Mouse (Mus musculus): Measurements from ENCODE around the gene Fgfr2. TPM values are rescaled to one million over a fixed set of nuclear protein-coding genes. Genes with fewer than 3 reads are reported as not detected.
A peak's percentile ranks its signal among the peaks of the same experiment; 100 is the strongest.

Gene Fgfr2
- polyA plus RNA-seq, 1 experiment from 2014 or later = 99.3 TPM

DNA sequence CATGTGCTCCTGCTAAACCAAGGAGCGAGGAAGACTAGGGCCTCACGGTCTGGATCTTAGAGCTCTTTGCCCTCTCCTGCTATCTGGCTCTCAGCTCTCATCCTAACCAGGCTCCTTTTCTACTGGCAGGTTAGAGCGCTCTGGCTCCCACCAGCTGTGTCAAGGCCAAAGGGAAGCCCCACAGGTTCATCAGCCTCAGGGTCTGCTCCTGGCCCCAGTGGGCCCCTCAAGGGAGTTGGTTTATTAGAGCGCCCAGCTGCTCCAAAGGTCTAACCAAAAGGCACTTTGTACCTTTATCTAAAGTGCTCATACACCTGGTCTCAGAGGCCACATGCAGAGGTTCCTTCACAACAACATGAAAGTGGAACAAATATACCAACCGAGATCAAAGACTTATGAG, 366.8 kb downstream of the Fgfr2 start:
- Histone ChIP-seq H3K27ac (replicated peaks) (no peak overlapping the region), H3K27me3 (ENCODE audit: low read depth, poor library complexity, severe bottlenecking) (no peaks in the 10 kb centered on the region), H3K9me3 (replicated peaks) (no peaks in the 10 kb centered on the region), H3K36me3 (peaks cover 53% of the 10 kb centered on the region), H3K4me3 (no peak overlapping the region), H3K4me1 (peaks cover 16% of the 10 kb centered on the region; the same call in 1 of the 2 replicates)
- 94% methylated on average over 5 of the region's 5 CpGs for WGBS
- no peak for DNase-seq (ENCODE audit: low spot score)

DNA sequence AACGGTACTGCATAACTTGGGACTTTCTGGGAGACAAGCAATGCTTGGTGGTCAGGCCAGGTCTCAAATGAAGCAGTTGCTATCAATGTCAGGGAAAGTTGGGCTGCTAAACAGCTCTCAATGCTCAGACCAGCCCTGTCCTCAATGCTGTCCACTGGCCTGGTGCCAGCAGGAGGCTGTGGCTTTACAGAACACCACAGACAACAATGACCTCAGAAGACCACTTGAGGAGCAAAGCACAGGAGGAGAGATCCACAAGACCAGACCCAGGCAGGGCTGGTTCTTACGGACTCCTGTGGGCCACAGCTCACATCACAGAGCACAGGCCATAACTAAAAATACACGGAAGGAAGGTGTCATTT, 368.8 kb downstream of the Fgfr2 start:
- 79% methylated on average over 3 of the region's 3 CpGs for WGBS
- no peak for DNase-seq (ENCODE audit: low spot score)
- peaks cover 10% of the 10 kb centered on the region; the same call in 1 of the 2 replicates for H3K4me1 ChIP-seq

DNA sequence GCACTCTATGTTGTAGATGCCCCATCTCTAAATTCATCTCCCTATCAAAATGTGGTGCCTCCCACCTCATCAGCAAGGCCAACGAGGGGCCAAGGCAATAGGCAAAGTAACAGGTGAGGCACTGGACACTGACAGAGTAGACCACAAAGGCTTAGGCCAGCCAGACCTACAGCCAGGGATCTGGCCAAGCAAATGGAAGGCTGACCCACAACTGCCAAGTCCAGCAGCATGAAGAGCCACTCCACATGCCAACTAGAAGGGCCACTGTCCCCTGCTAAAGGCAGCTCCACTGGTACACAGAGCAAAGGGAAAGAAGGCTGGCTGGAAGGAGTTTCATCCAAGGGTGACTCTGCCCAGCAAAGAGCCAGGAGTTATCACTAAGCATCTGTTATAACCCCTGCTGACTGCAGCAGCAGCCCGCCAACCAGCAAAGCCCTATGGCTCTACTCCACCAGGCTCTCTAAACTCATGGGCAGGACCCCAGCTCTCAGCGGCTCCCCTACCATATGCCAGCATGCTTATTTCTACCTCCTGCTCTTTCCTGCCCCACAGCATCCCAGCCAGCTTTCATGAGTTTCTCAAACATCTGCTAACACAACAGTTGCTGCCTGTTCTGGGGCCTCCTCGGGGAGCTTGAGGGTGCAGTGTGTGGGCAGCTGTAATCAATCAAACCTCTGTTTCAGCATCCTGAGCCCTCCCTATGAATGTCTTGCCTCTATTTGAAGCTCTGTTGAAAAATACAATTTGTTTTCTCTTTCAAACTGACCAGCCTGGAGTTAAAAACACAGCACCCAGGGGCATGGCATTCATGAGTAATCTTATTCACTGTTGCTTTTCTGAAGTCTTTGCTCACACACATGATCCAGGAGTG, 369.4 kb downstream of the Fgfr2 start:
- H3K9me3 ChIP-seq (replicated peaks) = no peaks in the 10 kb centered on the region
- no peak overlapping the region for H3K4me3 ChIP-seq
- WGBS = 84% methylated on average over 4 of the region's 4 CpGs
- H3K36me3 ChIP-seq = peaks cover 51% of the 10 kb centered on the region
- no peak for DNase-seq (ENCODE audit: low spot score)
- H3K27ac ChIP-seq (replicated peaks) = 0 out of 2 replicates have a peak overlapping the region, but pooled peaks have one; percentile 6
- H3K27me3 ChIP-seq (ENCODE audit: low read depth, poor library complexity, severe bottlenecking) = no peaks in the 10 kb centered on the region
- peaks cover 10% of the 10 kb centered on the region; the same call in 1 of the 2 replicates for H3K4me1 ChIP-seq

More for the DNA sequence above, 368.8 kb downstream of the Fgfr2 start:
- Histone ChIP-seq H3K9me3 (replicated peaks) (no peaks in the 10 kb centered on the region), H3K27ac (replicated peaks) (no peak overlapping the region), H3K36me3 (peaks cover 56% of the 10 kb centered on the region), H3K27me3 (ENCODE audit: low read depth, poor library complexity, severe bottlenecking) (no peaks in the 10 kb centered on the region), H3K4me3 (no peak overlapping the region)

DNA sequence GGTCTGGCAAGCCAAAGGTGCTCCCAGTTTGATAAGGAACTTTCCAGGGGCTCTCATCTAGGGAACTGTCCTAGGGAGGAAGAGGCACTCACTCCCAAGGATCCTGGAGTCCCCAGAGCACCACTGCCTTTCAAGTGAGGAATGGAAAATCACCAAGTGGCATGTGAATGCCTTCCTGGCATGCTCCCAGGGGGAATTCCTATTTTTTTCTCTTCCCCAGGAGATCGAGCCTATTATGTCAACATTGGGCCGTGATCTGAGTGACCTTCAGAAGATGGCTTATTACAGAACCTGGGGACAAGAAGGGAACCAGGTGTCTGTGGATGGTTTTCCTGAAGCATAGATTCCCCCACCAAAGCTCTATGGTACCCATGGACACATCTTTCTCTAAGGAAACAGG, 371.4 kb downstream of the Fgfr2 start:
- no peak for DNase-seq (ENCODE audit: low spot score)
- H3K27me3 ChIP-seq (ENCODE audit: low read depth, poor library complexity, severe bottlenecking) = no peaks in the 10 kb centered on the region
- no peak overlapping the region for H3K27ac ChIP-seq (replicated peaks)
- no peaks in the 10 kb centered on the region for H3K9me3 ChIP-seq (replicated peaks)
- peaks cover 37% of the 10 kb centered on the region for H3K36me3 ChIP-seq
- no peak overlapping the region for H3K4me3 ChIP-seq
- WGBS = 75% methylated on average over 2 of the region's 2 CpGs
- H3K4me1 ChIP-seq = peaks cover 10% of the 10 kb centered on the region; the same call in 1 of the 2 replicates

DNA sequence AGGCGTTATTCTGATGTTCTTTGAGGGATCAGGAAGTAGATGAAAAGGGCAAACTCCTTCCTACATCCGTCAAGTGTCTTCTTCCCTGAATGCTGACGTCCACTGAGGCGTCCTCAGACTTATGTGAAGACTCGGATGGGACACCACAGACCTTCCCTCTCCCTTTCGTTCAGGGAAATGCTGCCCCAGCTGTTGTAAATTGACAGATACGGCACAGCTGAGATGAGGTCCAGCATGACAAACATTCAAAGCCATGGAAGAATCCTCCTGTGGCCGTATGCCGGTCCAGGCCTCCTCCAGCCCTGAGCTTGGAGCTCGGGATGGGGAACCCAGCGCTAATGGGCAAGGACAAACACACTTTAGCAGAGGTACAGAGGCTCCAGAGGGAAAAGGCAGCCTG, 373.6 kb downstream of the Fgfr2 start:
- Histone ChIP-seq H3K27ac (replicated peaks) (no peak overlapping the region), H3K4me1 (peaks cover 10% of the 10 kb centered on the region; the same call in 1 of the 2 replicates), H3K9me3 (replicated peaks) (no peaks in the 10 kb centered on the region), H3K4me3 (no peak overlapping the region), H3K36me3 (peaks cover 30% of the 10 kb centered on the region), H3K27me3 (ENCODE audit: low read depth, poor library complexity, severe bottlenecking) (no peaks in the 10 kb centered on the region)
- 95% methylated on average over 11 of the region's 11 CpGs for WGBS
- DNase-seq (ENCODE audit: low spot score) = no peak

DNA sequence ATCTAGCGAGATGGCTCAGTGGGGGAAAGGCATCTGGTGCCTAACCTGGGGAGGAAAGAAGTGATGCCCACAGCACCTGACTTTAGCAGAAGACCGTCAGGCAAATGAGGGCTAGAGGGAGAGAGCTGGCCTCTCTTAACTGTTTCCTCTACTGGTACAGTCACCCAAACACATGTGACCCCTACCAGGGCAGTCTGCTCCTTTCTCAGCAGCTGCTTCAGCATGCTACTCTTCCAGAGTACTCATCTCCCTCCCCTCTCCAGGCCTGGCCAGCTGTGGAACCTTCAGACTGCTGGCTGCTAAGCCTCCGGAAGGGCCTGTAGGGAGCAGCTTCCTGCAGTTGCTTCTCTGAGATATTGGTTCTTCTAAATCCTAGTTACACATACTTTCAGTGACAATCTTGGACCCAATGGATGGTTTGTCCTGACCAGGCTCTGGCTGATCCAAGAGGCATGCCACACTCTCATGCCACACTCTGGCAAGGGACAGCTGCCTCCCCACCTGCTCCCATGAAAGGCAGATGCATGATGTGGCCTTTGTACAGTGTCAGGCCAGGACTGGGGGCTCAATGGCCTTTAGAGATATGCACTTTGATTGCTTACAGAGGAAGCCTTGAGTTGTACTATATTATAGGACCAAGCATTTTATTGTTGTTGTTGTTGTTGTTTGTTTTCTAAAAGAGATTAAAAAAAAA, 374.9 kb downstream of the Fgfr2 start:
- no peaks in the 10 kb centered on the region for H3K9me3 ChIP-seq (replicated peaks)
- WGBS = 93% methylated on average over 3 of the region's 3 CpGs
- no peaks in the 10 kb centered on the region for H3K4me1 ChIP-seq
- peaks cover 26% of the 10 kb centered on the region for H3K36me3 ChIP-seq
- no peaks in the 10 kb centered on the region for H3K27me3 ChIP-seq (ENCODE audit: low read depth, poor library complexity, severe bottlenecking)
- H3K27ac ChIP-seq (replicated peaks) = 0 out of 2 replicates have a peak overlapping the region, but pooled peaks have one; percentile 1
- no peak for DNase-seq (ENCODE audit: low spot score)
- H3K4me3 ChIP-seq = no peak overlapping the region

DNA sequence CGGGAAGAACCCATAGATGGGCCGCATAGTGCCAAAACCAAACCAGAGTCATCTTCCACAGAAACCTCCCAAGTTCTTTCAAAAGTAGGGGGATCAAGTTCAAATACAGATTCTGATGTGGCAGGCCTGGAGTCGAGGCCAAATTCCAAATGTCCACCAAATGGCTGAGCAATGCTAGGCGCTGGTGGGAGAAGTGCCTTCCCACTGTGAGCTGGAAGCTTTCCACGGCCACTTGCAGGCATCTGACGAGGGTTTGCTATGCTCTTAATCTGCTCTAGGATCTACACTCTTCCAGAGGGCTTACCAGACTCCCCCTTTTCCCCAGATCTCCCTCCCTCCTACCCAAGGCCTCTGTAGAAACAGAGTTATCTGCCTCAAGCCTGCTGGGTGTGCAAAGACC, 376.1 kb downstream of the Fgfr2 start:
- Histone ChIP-seq H3K4me1 (no peaks in the 10 kb centered on the region), H3K4me3 (no peak overlapping the region), H3K27me3 (ENCODE audit: low read depth, poor library complexity, severe bottlenecking) (no peaks in the 10 kb centered on the region), H3K9me3 (replicated peaks) (no peaks in the 10 kb centered on the region), H3K27ac (replicated peaks) (no peak overlapping the region), H3K36me3 (peaks cover 23% of the 10 kb centered on the region)
- 89% methylated on average over 6 of the region's 6 CpGs for WGBS
- no peak for DNase-seq (ENCODE audit: low spot score)

DNA sequence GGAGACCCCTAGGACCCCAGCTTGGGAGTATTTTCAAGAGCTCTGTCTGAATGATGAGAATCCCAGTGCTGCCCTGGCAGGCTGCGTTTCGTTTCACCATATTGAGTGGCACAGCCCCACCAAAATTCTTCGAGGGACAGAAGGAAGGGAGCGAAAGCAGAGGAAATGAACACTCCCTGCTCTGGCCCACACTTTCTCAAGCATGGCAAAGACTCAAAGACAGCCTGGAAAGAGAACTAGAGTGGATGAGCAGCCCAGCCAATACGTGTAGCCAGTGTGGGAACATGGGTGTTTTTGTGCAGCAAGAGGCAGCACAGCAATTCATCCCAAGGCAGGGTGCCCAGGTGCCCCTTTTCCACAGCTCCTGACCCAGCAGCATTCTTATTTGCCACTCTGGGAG, 380.2 kb downstream of the Fgfr2 start:
- Histone ChIP-seq H3K36me3 (peaks cover 21% of the 10 kb centered on the region), H3K4me1 (no peaks in the 10 kb centered on the region), H3K4me3 (no peak overlapping the region), H3K27me3 (ENCODE audit: low read depth, poor library complexity, severe bottlenecking) (no peaks in the 10 kb centered on the region), H3K27ac (replicated peaks) (no peak overlapping the region), H3K9me3 (replicated peaks) (no peaks in the 10 kb centered on the region)
- DNase-seq (ENCODE audit: low spot score) = no peak
- 90% methylated on average over 5 of the region's 5 CpGs for WGBS

DNA sequence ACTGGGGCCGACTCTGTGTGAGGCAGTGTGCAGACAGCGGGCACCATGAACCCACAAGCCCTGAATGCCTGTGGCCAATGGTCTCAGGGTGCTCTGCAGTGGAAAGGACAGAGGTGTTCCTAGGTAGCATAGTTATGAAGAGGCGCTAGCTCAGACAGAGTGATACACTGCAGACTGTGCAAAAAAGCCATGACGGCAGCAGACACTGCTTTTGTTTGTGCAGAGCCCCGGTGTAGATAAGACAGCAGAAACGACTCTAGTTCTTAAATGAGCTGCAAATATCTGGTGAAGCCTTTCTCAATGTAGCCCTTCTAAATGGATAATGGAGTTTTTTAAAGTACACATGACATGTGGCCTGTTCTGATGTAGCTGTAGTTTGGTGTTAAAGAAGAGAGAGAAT, 383.3 kb downstream of the Fgfr2 start:
- H3K4me1 ChIP-seq = peaks cover 20% of the 10 kb centered on the region
- peak overlapping the region; percentile 23; the same call in 1 of the 2 replicates for H3K27ac ChIP-seq (replicated peaks)
- no peak for DNase-seq (ENCODE audit: low spot score)
- 89% methylated on average over 6 of the region's 6 CpGs for WGBS
- H3K9me3 ChIP-seq (replicated peaks) = no peaks in the 10 kb centered on the region
- no peaks in the 10 kb centered on the region for H3K27me3 ChIP-seq (ENCODE audit: low read depth, poor library complexity, severe bottlenecking)
- no peak overlapping the region for H3K4me3 ChIP-seq
- peaks cover 24% of the 10 kb centered on the region for H3K36me3 ChIP-seq

DNA sequence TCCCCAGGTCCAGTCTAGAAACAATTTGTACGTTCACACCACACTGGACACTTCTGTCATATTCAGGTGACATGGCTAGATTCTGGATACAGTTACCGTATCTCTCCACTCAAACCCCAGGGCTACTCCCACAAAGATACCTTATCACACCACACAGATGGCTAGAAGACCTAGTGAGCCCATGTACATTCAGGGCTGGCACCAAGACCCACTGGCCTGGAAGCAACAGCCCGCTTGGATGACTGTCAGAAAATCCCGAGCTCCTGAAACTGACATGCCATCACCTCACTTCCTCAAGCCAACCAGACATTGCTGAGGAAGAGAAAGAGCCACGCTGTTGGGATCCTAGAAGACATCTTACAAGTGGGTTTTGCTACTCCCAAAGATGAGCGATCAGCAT, 384.3 kb downstream of the Fgfr2 start:
- Histone ChIP-seq H3K36me3 (peaks cover 24% of the 10 kb centered on the region), H3K4me1 (peaks cover 26% of the 10 kb centered on the region), H3K27me3 (ENCODE audit: low read depth, poor library complexity, severe bottlenecking) (no peaks in the 10 kb centered on the region), H3K9me3 (replicated peaks) (no peaks in the 10 kb centered on the region), H3K4me3 (no peak overlapping the region), H3K27ac (replicated peaks) (no peak overlapping the region)
- WGBS = 93% methylated on average over 6 of the region's 6 CpGs
- no peak for DNase-seq (ENCODE audit: low spot score)

DNA sequence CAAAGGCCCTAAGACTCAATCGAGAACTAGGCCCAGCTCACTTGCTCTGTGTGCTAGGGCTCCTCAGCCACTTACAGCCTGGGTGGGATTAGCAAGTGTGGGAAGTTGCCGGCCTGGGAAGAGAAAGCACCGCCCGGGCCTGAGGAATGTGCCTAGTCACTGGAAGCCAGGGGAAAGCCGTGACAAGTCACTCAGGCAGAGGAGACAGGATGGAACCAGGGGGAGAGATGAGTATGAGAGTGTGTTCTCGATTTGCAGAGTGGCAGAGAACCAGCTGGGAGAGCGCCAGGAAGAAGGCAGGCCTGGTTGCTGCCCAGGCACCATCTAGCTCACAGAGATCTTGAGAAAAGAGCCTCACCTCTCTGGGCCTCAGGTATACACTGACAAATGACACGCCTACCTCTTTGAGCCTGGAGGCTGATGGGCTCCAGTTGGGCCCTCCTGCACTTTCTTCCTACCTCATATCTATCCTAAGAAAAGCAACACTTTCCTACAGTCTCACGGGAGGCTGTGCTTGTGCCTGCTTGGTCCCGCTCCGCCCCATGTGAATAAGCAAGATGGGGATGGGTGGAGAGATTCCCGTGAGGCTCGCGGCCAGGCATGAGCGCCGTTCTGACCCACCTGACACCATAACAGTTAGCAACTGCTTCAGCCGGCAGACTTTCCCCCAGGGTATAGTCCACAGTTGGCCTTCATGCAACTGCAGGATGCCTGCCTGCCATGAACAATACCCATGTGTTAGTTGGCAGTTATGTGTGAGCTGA, 386.9 kb downstream of the Fgfr2 start:
- no peak overlapping the region for H3K4me3 ChIP-seq
- H3K4me1 ChIP-seq = peaks cover 52% of the 10 kb centered on the region
- H3K36me3 ChIP-seq = peaks cover 17% of the 10 kb centered on the region
- H3K9me3 ChIP-seq (replicated peaks) = no peaks in the 10 kb centered on the region
- H3K27ac ChIP-seq (replicated peaks) = peak overlapping the region; percentile 78
- 63% methylated on average over 17 of the region's 17 CpGs for WGBS
- DNase-seq (ENCODE audit: low spot score) = peak; percentile 58
- no peaks in the 10 kb centered on the region for H3K27me3 ChIP-seq (ENCODE audit: low read depth, poor library complexity, severe bottlenecking)

DNA sequence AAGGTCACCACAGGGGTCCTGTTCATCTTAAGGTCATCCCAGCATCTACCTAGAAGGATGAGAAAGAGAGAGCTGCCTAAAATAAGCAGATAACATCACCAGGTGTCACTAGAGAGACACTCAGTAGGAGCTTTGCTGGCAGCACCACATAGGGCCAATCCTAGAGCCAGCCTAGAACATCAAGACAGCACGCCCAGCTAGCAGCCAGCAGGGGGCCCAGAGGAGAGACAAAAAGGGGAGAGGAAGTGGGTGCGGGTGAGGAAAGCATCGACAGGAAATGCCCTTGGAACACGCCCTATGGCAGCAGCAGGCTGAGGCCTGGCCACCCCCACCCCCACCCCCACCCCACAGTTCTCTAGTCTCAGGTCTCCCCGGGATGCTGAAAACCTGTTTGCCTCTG, 388.0 kb downstream of the Fgfr2 start:
- Histone ChIP-seq H3K9me3 (replicated peaks) (no peaks in the 10 kb centered on the region), H3K4me3 (no peak overlapping the region), H3K27ac (replicated peaks) (peak overlapping the region; percentile 78), H3K4me1 (peaks cover 62% of the 10 kb centered on the region), H3K27me3 (ENCODE audit: low read depth, poor library complexity, severe bottlenecking) (no peaks in the 10 kb centered on the region), H3K36me3 (peaks cover 14% of the 10 kb centered on the region; the same call in 1 of the 2 replicates)
- 62% methylated on average over 5 of the region's 5 CpGs for WGBS
- DNase-seq (ENCODE audit: low spot score) = no peak
